ENCODE assay signal across 8 mouse cellular contexts in genomic region chr5:92434070-92434469, GRCm38 (mm10). TPM values are rescaled to one million over a fixed set of nuclear protein-coding genes. Genes with fewer than 3 reads are reported as not detected.
DNase-seq lines count a peak whose midpoint lies in the region; ATAC-seq and TF ChIP-seq lines count a peak whose summit lies in the region.

No protein-coding gene starts in this region.

- peak; percentile 24 for DNase-seq in cerebellum, adult 9-11 months
- no peak for DNase-seq in cerebellum, adult 18-20 months
- DNase-seq in testis, postnatal 14 days (ENCODE audit: low spot score) = no peak
- no peak for DNase-seq in frontal cortex, postnatal 14 days (ENCODE audit: low spot score in 2 of 2)
- no peak for DNase-seq in kidney, postnatal 14 days

- H3K36me3 ChIP-seq in testis, adult 2 months (ENCODE audit: control insufficient read depth, insufficient read depth, low read length) = no peaks in the 10 kb centered on the region
- peaks cover 5% of the 10 kb centered on the region for H3K36me3 ChIP-seq in intestine, postnatal 0 days (ENCODE audit: control insufficient read depth, insufficient read depth)
- no peaks in the 10 kb centered on the region for H3K36me3 ChIP-seq in stomach, embryonic 14.5 days (ENCODE audit: control insufficient read depth, insufficient read depth, low read length)

- TF ChIP-seq CTCF in testis, adult 2 months (IDR thresholded peaks at IDR 0.05; ENCODE audit: control insufficient read depth, insufficient read depth, insufficient replicate concordance, low read depth, low read length) = no peak
- TF ChIP-seq CTCF in intestine, postnatal 0 days (IDR thresholded peaks at IDR 0.05; ENCODE audit: low read depth) = no peak

- peak overlapping the region; percentile 87 for H3K4me2 ChIP-seq in intestine, postnatal 0 days (replicated peaks; ENCODE audit: low read depth)
- H3K4me2 ChIP-seq in stomach, embryonic 14.5 days (replicated peaks; ENCODE audit: low read depth, low read length) = peak overlapping the region; percentile 73

- H3K4me3 ChIP-seq in testis, adult 2 months (ENCODE audit: control insufficient read depth, low read depth, low read length) = peak overlapping the region; percentile 99
- peak overlapping the region; percentile 99 for H3K4me3 ChIP-seq in intestine, postnatal 0 days (ENCODE audit: low read depth, low read length)
- H3K4me3 ChIP-seq in stomach, embryonic 14.5 days (ENCODE audit: low read depth, low read length) = peak overlapping the region; percentile 91

- H3K27ac ChIP-seq in testis, adult 2 months (ENCODE audit: control insufficient read depth, insufficient read depth, low read depth, low read length) = no peak overlapping the region
- no peak overlapping the region for H3K27ac ChIP-seq in intestine, postnatal 0 days (ENCODE audit: low read depth, low read length)
- H3K27ac ChIP-seq in stomach, embryonic 14.5 days (ENCODE audit: low read length) = peak overlapping the region; percentile 24; the same call in 1 of the 2 replicates

- TF ChIP-seq POLR2A in testis, adult 2 months (IDR thresholded peaks at IDR 0.05; ENCODE audit: control insufficient read depth, low read depth, low read length) = no peak

- under 1% methylated on average over 12 of the region's 12 CpGs for WGBS in intestine, postnatal 0 days
- WGBS in stomach, embryonic 14.5 days = under 1% methylated on average over 12 of the region's 12 CpGs

- H3K27me3 ChIP-seq in testis, adult 2 months (ENCODE audit: control insufficient read depth, insufficient read depth, low read length) = no peaks in the 10 kb centered on the region
- H3K27me3 ChIP-seq in intestine, postnatal 0 days (replicated peaks; ENCODE audit: control insufficient read depth, insufficient read depth, low read length) = no peaks in the 10 kb centered on the region
- H3K27me3 ChIP-seq in stomach, embryonic 14.5 days (ENCODE audit: control insufficient read depth, insufficient read depth, low read length) = no peaks in the 10 kb centered on the region

- peak overlapping the region; percentile 89 for H3K9ac ChIP-seq in intestine, postnatal 0 days (ENCODE audit: low read depth, low read length)
- peak overlapping the region; percentile 84 for H3K9ac ChIP-seq in stomach, embryonic 14.5 days (replicated peaks; ENCODE audit: low read depth, low read length)

- H3K9me3 ChIP-seq in intestine, postnatal 0 days (ENCODE audit: control insufficient read depth) = no peaks in the 10 kb centered on the region
- no peaks in the 10 kb centered on the region for H3K9me3 ChIP-seq in stomach, embryonic 14.5 days (ENCODE audit: control insufficient read depth, low read depth, low read length)

- ATAC-seq in intestine, postnatal 0 days = no peak
- no peak for ATAC-seq in stomach, embryonic 14.5 days (ENCODE audit: insufficient number of reproducible peaks, insufficient read depth, low FRiP score, low read depth)

- H3K4me1 ChIP-seq in testis, adult 2 months (ENCODE audit: control insufficient read depth, insufficient read depth, low read length) = no peaks in the 10 kb centered on the region
- no peaks in the 10 kb centered on the region for H3K4me1 ChIP-seq in intestine, postnatal 0 days (replicated peaks; ENCODE audit: control insufficient read depth, insufficient read depth, low read length)
- H3K4me1 ChIP-seq in stomach, embryonic 14.5 days (ENCODE audit: control insufficient read depth, insufficient read depth, low read length) = peaks cover 4% of the 10 kb centered on the region; the same call in 1 of the 2 replicates

RNA-seq across cellular contexts. Expression of gene Nup54, which starts 0.9 kb away (rescaled TPM):
- 11.8 and 15.2 TPM in 2 replicates for polyA plus RNA-seq in testis, adult 2 months (2012; rRNA removed)
- polyA plus RNA-seq in intestine, postnatal 0 days (2015; fragmentation: Nextera tagmentation; extraction: Ambion mirVana) = 16.4 and 18.4 TPM in 2 replicates
- polyA plus RNA-seq in stomach, embryonic 14.5 days (2014; fragmentation: Nextera tagmentation; extraction: Ambion mirVana) = 53.5 and 55.2 TPM in 2 replicates
